Mouse (Mus musculus) gastrocnemius, postnatal 25 days (tissue): ENCODE measurements around the gene Slc16a5. TPM values are rescaled to one million over a fixed set of nuclear protein-coding genes. Genes with fewer than 3 reads are reported as not detected.
"Not testable (repeated sequence)": the region's sequence is repeated elsewhere in the genome, so short reads cannot be mapped to it uniquely, and the experiment has no call there.

Source experiments
- DNase-seq: peaks from one replicate; pipeline ENCODE4 v3.0.0; 2022
- total RNA-seq, 2 experiments: library from RNA; stranded (reverse); gene quantifications; 1 replicate in 1 of 2; 2 replicates in 1 of 2; pipeline ENCODE4 v1.2.3; 2021

The Slc16a5 gene
- total RNA-seq, 2 experiments from 2014 or later, result not detected

GRCm38 (mm10) chr11:115478296-115478938, 16.1 kb downstream of the Slc16a5 start:
- no peak for DNase-seq

DNA sequence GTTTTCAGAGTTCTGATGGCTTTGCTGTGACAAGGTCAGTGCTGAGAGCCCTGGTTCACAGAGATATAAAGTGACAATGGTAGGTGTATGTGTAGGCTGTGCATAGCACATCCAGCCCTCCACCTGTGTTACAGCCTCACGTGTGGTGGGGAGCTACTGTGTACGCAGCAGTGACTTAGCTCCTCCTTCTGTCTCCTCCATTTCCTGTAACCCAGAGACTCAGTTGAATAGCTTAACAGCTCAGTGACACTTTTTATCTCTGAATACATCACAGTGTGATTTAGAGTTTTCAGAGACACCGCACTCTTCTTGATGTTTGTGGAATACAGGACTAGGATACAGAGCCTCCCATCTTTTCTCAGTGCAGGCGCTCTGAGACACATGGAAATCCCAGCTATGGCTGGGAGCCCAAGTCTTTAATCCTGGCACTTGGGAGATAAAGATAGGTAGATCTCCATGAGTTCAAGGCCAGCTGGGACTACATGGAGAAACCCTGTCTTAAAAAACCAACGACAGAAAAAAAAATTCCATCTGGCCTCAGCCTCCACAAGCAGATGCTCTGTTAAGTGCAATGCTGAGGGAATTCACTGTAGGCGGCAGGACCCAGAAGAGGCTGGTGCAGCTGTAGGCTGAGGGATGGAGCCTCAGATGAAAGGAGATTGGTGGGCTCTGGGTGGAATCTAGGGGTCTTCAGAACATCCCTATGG, 19.4 kb downstream of the Slc16a5 start:
- DNase-seq, result no peak

DNA sequence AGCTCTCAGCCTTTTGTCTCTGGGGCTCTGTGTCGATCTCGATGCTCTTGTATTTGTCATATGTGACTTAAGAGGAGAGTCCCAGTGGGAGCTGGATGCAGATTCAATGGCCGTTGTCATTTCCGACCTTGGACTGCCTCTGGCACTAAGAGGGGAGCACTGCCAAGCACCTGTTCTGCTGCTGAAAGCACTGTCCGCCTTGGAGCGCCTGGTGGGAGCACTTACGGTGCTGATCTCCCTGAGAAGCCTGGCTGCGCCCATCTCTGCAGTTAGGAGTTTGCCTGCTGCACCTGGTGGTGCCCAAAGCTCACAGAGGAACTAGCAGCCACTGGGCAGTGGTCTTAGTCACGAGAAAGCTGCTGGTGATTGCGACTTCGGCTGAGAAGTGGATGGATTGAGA, 21.0 kb downstream of the Slc16a5 start:
- no peak for DNase-seq

DNA sequence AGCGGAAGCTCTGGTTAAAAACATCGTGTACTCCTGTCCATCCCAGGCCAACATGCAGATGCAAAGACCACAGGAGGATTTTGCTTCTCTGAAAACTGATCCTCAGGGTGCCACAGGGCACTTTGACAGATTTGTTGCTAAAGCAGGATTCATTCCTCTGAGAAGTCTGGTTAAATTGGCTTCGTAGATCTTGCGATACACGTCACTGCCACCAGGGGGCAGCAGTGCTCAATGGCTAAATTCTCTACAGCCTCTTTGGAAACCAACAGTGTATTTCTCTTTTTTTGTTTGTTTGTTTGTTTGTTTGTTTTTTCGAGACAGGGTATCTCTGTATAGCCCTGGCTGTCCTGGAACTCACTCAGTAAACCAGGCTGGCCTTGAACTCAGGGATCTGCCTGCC, 21.5 kb downstream of the Slc16a5 start:
- DNase-seq, result peak; percentile 50

DNA sequence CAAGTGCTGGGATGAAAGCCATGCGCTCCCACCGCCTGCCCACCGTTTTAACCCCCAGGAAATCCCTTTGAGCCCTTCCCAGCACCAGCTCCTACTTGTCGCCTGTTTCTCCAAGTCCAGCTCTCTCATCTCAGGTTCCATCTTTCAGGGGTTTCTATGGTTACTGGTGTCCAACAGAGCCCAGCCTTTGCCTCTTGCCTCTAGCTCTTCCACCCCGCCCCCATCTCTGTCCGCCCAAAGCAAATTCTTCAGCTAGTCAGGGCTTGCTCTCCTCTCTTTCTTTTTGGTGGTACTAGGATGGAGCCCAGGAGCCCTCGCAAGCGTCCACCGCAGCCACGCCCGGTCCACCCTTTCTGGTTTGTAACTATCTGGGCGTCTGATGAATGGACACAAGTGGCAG, 22.9 kb downstream of the Slc16a5 start:
- no peak for DNase-seq

DNA sequence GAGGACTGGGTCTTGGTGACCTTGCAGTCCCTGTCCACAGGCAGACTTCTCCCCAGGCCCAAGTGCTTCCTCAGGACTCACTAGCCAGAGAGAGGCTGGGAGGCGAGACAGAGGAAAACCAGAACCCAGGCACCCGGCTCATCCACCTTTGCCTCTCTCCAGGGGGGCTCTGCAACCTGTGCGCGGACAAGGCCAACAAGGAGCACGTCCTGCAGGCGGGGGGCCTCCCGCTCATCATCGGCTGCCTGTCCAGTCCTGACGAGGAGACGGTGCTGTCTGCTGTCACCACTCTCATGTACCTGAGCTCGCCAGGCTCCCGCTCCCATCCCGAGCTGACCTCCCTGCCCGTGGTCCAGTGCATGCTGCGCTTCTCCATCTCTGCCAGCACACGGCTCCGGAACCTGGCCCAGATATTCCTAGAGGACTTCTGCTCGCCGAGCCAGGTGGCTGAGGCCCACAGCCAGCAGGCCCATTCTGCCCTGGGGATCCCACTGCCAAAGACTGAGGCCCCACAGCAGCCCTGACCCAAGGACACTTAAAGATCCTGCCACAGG, 26.4 kb downstream of the Slc16a5 start:
- no peak for DNase-seq

DNA sequence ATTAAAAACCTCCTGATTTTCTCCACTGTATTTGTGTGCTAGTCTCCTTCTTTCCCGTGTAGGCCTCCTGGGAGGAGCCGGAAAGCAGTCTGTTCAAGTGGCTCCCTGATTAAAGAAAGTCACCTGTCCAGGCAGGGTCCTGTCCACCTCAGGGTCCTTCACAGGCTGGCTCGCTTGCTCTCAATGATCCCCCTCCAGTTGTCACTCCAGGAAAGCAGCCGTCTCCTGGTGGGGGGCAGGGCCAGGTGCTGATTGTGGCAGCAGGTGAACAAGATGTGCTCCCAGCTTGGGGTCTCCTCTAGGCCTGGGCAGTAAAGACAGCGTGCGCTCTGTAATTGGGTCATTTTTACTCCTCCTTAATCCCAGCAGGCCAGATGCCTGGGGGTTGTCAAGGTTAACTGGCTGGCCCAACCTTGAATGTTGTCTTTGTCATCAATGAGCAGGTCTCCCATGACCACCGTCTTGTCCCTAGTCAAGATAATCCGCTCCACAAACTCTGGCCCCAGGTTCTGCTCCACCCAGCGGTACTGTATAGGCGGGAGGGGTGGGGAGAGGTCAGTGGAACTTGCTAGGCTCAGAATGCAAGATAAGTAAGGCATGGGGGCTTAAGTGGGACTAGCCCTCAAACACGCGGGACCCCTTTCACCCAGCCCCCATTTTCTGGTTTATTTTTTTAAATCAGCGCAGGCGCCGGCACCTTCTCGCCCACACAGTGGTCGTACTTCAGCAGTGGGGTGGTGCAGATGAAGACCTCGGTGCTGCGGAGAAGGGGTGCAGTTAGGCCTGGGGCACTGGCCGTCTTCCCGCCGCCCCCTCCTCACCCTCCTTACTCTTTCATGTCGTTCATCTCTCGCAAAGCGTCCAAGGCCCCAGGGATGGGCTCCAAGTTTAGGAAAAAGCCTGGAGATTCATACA, 28.4 kb downstream of the Slc16a5 start:
- DNase-seq, result no peak

GRCm38 (mm10) chr11:115491356-115492083, 29.2 kb downstream of the Slc16a5 start, which contains the start of gene Nt5c:
Gene Nt5c, minus strand, starts transcription at chr11:115491862.
- peak; percentile 79 for DNase-seq

GRCm38 (mm10) chr11:115492387-115492786, 30.1 kb downstream of the Slc16a5 start:
- DNase-seq, result no peak

GRCm38 (mm10) chr11:115496559-115496958, 34.3 kb downstream of the Slc16a5 start:
- DNase-seq, result not testable (repeated sequence)

DNA sequence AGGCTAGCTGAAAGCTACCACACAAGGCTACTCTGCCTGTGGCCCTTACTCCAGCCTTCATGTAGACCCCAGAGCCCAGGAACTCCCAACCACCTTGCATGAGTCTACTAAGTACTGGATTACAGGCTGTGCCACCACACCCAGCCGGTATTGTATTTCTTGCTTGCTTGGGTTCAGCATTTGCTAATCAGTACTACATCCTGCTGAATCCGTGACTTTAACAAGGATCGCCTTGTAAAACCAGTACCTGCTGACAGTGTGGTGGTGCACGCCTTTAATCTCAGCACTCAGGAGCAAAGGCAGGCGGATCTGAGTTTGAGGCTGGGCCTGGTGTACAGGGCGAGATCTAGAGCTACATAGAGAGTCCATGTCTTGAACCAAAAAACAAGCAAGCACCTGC, 40.4 kb downstream of the Slc16a5 start:
- no peak for DNase-seq

DNA sequence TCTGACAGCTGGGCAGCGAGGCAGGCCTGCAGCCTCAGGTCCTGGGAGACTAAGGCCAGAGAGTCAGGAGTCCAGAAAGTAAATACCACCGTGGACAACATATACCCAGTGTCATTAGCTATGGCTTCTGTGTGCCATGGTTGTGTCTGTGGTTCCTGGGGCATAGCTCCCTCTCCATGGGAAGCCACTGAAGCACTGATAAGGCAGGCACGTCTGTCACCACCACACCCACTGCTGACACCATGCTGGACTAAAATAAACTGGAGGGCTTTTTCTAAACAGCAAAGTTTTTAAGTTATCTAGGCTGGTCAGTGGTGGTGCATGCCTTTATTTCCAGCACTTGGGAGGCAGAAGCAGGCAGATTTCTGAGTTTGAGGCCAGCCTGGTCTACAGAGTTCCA, 44.3 kb downstream of the Slc16a5 start:
- no peak for DNase-seq

GRCm38 (mm10) chr11:115508061-115508460, 45.8 kb downstream of the Slc16a5 start:
- no peak for DNase-seq

DNA sequence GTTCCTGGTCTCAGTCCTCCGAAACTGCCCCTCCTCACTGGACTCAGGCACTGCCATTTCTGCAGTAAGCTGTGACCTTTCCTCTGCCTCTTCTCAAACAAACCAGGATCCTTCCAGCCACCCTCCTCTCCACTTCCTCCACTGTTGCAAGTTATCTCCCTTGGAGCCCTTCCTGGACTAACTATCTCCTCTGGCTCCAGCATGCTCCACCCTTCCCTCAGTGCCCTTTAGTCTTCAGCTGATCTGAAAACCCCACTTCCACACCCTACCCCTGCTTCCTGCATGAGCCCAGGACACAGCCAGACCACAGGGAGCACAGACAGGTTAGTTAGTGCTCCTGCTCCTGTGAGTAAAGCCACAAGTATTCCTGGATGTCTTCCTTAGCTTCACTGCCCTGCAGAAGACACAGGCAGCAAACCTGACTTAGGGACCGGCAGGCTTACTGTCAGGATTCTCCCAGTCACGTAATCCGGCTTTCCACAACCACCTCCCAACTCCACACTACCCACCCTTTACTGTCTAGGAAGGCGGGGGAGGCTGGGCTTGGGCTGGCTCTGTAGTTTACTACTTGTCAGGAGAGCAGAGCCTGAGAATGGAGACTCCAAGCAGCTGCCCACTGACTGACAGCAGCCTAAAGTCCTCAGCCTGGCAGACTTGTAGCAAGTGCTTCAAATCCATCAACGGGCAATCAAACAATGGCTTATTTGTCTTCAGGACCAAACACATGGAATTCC, 47.7 kb downstream of the Slc16a5 start:
- DNase-seq, result no peak

- no peak for DNase-seq
Observed at GRCm38 (mm10) chr11:115510507-115510888, 48.2 kb downstream of the Slc16a5 start.

DNA sequence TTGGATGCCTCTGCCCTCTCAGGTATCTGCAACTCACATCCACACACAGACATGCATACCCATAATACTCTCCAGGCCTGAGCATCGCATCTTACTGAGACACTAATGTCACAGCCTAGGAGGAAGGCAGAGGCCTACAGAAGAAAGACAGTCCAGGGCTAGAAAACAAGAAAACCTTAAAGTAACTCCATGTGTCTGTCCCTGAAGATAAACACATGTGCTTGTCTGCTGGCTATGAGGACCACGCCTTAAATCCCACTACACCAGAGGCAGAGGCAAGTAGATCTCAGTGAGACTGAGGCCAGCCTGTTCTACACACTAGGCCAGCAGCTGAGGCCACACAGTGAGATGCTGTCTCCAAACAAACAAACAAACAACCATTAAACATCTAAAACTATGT, 48.8 kb downstream of the Slc16a5 start:
- no peak for DNase-seq

DNA sequence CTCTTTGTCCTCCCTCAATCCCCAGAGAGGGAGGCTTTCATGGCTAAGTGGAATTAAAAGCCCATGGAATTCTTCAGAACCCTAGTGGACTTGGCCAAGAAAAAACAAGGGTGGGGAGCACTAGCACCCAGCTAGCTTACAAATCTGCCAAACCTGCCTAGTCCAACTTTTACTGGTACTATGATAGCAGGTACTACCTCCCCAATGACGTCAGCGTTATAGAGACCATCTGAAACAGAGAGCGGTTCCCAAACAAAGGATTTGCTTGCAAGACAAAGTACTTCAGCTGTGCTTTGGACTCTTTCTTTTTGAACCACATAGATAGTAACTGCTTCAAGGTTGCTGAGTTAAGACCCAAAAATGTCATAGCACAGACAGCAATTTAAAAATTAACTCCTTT, 49.7 kb downstream of the Slc16a5 start:
- DNase-seq, result no peak

DNA sequence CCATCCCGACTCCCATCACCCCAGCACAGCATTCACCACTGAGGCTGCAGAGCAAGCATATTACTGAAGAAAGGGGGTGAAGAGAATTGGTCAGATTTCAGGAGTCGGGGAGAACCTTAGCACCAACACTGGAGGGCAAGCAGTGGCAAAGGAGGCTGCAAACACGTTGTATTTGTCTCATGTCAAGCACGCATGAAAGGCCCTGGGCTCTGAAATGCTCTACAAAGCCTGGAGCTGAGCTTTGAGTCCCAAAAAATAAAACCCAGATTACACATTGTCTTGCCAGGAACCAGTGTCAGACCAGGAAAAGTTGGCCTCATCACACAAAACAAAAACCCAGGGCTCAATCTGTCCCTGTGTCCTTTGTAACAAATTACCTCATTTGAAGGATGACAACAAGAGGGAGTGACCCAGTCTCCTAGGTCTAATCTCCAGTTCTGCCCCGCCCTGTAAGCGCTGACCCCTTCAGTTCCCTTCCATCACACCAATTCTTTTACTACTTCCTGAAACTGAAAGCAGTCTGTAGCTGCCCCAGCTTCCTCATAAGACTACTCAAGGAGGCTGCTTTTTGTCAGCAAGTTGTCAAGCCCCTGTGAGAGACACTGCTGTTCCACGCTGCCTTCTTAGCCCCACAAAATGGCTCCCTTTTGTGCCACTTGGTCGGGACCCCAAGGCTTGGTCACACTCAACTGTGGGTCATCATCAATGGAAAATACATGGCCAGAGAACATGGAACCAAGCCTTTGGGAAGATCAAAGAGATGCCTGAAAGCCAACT, 50.3 kb downstream of the Slc16a5 start:
- DNase-seq, result peak; percentile 34

DNA sequence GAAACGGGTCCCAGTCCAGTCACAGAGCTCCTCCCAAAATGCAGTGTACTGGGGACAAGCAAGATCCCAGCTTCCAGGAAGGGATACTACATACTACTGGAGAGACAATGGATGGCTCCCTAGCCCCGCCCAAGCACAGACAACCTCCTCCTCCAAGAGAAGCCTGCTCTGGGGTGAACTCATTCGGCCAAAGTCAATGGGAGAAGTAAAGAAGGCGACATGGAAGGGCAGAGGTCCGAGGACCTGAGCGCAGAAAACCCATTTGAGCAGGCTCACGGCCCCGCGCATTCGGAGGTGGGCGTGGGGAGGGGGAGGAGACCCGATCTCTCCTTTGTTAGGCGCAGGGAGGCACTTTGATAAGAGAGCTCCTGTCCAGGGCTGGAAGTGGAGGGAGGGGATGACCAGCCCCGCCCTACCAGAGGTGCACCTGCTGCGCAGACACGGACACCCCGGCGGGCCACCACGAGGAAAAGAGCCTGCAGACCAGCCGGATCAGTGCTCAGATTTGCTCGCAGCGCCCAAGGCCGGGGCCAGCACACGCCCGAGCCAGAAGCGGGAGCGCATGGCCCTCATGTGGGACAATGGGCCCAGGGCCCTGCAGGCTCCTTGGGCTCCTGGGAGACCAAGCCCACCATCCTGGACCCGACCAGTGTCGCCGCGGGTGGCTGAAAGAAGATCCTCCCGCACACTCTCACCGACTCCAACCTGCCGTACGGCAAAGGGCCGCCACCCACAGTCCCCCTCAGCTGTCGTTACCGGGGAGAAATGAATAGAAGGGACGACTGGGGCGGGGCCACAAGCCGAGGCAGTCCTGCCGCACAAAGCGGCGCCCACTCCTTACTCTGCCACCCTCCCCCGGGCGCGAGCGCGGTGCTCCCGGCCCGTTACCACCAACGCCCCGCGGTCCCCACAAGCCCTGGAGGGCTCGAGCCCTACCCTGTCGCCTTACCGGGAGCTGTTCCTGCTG, 51.3 kb downstream of the Slc16a5 start:
- peak; percentile 45 for DNase-seq
